Mouse (Mus musculus): ENCODE data around the gene Ankrd63.
"Not testable (repeated sequence)": the region's sequence is repeated elsewhere in the genome, so short reads cannot be mapped to it uniquely, and the experiment has no call there.

The Ankrd63 gene

GRCm38 (mm10) chr2:118659493-118659892 is 44.3 kb downstream of the Ankrd63 start:
- DNase-seq: no peak

DNA sequence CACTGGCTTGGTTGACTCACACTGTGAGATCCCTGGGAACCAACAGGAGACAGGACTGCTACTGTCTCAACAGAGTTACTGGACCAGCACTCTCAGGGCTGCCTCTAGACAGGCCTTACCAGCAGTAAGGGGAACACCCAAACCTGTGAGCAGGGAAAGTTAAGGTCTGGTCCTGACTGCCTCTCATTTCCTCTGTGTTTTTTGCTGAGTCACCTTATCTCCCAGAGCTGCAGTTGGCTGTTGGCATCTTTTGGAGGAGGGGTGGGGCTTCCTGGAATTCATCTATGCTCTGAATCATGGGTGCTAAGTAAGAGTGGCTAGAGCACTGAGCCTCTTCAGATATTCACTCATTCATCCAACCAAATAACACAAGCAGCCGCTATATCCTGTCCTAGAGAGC is 44.7 kb downstream of the Ankrd63 start:
- no peak for DNase-seq

GRCm38 (mm10) chr2:118658457-118658856 is 45.3 kb downstream of the Ankrd63 start:
- no peak for DNase-seq

GRCm38 (mm10) chr2:118656688-118657281 is 47.0 kb downstream of the Ankrd63 start:
- no peak for DNase-seq

GRCm38 (mm10) chr2:118650697-118651096 is 53.1 kb downstream of the Ankrd63 start:
- DNase-seq: not testable (repeated sequence)

Measured in kidney, adult 18-20 months (tissue).